Mouse (Mus musculus): ENCODE data around the gene Masp1. TPM values are rescaled to one million over a fixed set of nuclear protein-coding genes. Genes with fewer than 3 reads are reported as not detected.

Gene Masp1
- polyA plus RNA-seq, 1 experiment, result 2.6 TPM

DNA sequence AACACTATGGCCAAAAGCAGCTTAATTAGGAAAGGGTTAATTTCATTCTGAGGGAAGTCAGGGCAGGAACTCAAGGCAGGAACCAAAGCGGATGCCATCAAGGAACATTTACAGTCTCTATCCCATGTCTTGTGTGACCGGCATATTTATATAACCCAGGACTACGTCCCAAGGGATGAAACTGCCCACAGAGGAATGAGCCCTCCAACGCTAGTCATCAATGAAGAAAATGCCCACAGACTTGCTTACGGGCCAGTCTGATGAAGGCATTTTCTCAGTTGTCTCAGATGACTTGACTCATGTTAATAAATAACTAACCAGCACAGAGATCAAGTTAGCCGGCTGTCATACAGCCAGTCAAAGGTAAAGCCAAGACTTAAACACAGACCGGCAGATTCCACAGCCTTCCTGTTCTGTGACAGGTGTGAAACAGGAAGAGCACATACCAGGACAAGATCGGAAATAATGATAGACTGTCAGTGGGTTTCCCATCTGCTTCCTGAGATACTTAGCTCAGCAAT lies 101.0 kb downstream of the Masp1 start:
- 39% methylated on average over 8 of the region's 8 CpGs for WGBS
- H3K27ac ChIP-seq (ENCODE audit: insufficient read depth, low read depth, low read length), result no peak overlapping the region

DNA sequence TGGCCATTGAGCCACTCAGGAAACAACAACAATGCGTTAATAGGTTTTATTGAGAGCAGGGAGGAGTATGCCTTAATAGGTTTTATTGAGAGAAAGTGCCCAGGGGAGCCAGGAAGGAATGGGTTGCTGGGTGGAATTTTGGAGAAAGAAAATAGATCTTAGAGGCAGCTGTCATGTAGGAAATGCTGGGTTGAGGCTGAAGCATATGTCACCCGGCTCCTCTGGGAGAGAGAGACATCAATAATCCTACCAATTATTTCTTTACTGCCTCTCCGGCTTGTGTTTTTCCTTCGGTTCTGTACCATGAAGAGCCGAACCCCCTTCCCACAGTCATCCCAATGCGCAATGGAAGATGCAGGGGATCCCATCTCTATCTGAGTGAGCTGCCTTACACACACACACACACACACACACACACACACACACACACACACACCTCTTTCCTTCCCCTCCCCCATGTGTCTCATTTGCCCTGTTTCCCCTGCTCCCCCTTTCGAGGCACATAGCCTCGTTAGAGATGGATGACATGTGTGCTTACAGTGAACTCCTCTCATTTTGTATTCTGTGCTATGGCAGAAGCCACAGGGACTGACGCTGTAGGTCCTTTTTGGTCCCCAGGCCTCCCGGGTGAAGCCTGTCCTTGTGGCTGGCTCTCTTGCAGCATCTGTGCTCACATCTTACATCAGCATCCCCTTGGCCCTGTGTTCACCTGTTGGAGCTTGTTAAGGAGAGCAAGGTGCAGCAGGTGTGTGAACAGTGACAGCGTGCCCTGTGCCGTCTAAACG lies 103.0 kb downstream of the Masp1 start:
- no peak for DNase-seq
- no peak for TF ChIP-seq POLR2A (IDR thresholded peaks at IDR 0.05; ENCODE audit: low read depth, low read length)
- no peak for TF ChIP-seq CTCF (conservative IDR thresholded peaks at IDR 0.05; ENCODE audit: insufficient read depth, insufficient read length, low read depth, low read length)
- no peaks in the 10 kb centered on the region for H3K36me3 ChIP-seq (ENCODE audit: control insufficient read depth, insufficient read depth, low read length)
- WGBS, result 82% methylated on average over 13 of the region's 13 CpGs
- H3K27ac ChIP-seq (ENCODE audit: insufficient read depth, low read depth, low read length), result 0 out of 2 replicates have a peak overlapping the region, but pooled peaks have one; percentile 37
- no peak overlapping the region for H3K4me3 ChIP-seq (ENCODE audit: insufficient read depth, low read depth, low read length)
- peaks cover 8% of the 10 kb centered on the region; the same call in 1 of the 2 replicates for H3K4me1 ChIP-seq (ENCODE audit: control insufficient read depth, insufficient read depth, low read length)
- no peaks in the 10 kb centered on the region for H3K27me3 ChIP-seq (replicated peaks; ENCODE audit: control insufficient read depth, insufficient read depth, low read length)

More for the DNA sequence above, 101.0 kb downstream of the Masp1 start:
- Histone ChIP-seq H3K4me3 (ENCODE audit: insufficient read depth, low read depth, low read length) (no peak overlapping the region), H3K4me1 (ENCODE audit: control insufficient read depth, insufficient read depth, low read length) (peaks cover 8% of the 10 kb centered on the region; the same call in 1 of the 2 replicates), H3K36me3 (ENCODE audit: control insufficient read depth, insufficient read depth, low read length) (no peaks in the 10 kb centered on the region), H3K27me3 (replicated peaks; ENCODE audit: control insufficient read depth, insufficient read depth, low read length) (no peaks in the 10 kb centered on the region)
- peak; percentile 54 for DNase-seq
- no peak for TF ChIP-seq CTCF (conservative IDR thresholded peaks at IDR 0.05; ENCODE audit: insufficient read depth, insufficient read length, low read depth, low read length)
- no peak for TF ChIP-seq POLR2A (IDR thresholded peaks at IDR 0.05; ENCODE audit: low read depth, low read length)

DNA sequence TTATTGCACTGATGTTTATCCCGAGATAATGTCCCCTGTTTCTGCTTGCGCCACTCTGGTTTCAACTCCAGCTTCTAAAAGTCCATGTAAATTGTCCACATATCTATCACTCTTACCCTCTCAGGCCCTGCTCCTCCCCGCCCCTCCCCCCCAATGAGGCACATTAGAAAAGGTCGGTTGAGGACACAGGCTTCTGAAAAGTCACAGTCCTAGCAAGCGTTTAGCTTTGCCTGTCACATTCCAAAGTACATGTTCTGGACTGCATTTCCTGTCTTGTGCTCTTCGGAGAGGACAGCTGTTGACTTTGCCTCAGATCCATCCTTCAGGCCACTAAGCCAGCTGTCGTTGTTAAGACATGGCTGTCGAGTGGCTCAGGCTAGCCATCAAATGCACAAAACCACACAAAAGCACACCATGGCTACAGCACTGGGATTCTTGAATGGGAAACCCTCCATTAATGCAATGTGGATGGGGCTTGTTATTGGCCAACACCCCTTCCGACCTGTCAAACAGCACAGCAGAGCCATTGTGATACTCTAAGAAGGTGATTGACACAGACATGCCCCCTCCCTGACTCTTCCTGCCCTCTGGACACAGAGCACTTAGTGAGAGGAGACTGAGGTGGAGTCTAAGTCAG lies 103.8 kb downstream of the Masp1 start:
- H3K4me3 ChIP-seq (ENCODE audit: insufficient read depth, low read depth, low read length), result no peak overlapping the region
- H3K4me1 ChIP-seq (ENCODE audit: control insufficient read depth, insufficient read depth, low read length), result peaks cover 8% of the 10 kb centered on the region; the same call in 1 of the 2 replicates
- TF ChIP-seq CTCF (conservative IDR thresholded peaks at IDR 0.05; ENCODE audit: insufficient read depth, insufficient read length, low read depth, low read length), result no peak
- no peak for TF ChIP-seq POLR2A (IDR thresholded peaks at IDR 0.05; ENCODE audit: low read depth, low read length)
- no peaks in the 10 kb centered on the region for H3K36me3 ChIP-seq (ENCODE audit: control insufficient read depth, insufficient read depth, low read length)
- peak overlapping the region; percentile 37; the same call in 1 of the 2 replicates for H3K27ac ChIP-seq (ENCODE audit: insufficient read depth, low read depth, low read length)
- H3K27me3 ChIP-seq (replicated peaks; ENCODE audit: control insufficient read depth, insufficient read depth, low read length), result no peaks in the 10 kb centered on the region
- peak; percentile 58 for DNase-seq
- WGBS, result 35% methylated on average over 9 of the region's 9 CpGs

DNA sequence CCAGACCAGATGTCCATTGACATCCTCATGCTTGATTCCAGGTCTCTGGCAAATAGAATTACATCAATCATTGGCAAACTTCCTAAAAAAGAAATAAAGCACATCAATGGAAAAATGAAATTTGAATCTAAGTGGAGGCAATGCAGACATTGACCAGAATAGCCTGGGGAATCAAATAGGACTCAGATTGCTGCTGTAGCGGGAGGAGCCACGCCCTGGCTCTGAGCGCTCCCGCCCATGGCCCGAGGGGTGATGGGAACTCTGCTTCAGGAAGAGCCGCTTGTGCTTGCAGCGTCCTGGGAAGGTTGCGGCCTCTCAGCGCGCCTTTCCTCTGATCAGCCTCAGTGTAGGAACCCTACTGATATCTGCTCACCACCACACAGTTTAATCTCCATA lies 104.4 kb downstream of the Masp1 start:
- no peak overlapping the region for H3K4me3 ChIP-seq (ENCODE audit: insufficient read depth, low read depth, low read length)
- H3K36me3 ChIP-seq (ENCODE audit: control insufficient read depth, insufficient read depth, low read length), result no peaks in the 10 kb centered on the region
- peak; percentile 30 for DNase-seq
- no peaks in the 10 kb centered on the region for H3K27me3 ChIP-seq (replicated peaks; ENCODE audit: control insufficient read depth, insufficient read depth, low read length)
- no peak for TF ChIP-seq POLR2A (IDR thresholded peaks at IDR 0.05; ENCODE audit: low read depth, low read length)
- no peak for TF ChIP-seq CTCF (conservative IDR thresholded peaks at IDR 0.05; ENCODE audit: insufficient read depth, insufficient read length, low read depth, low read length)
- peak overlapping the region; percentile 27 for H3K27ac ChIP-seq (ENCODE audit: insufficient read depth, low read depth, low read length)
- 48% methylated on average over 10 of the region's 10 CpGs for WGBS
- H3K4me1 ChIP-seq (ENCODE audit: control insufficient read depth, insufficient read depth, low read length), result peaks cover 8% of the 10 kb centered on the region; the same call in 1 of the 2 replicates

DNA sequence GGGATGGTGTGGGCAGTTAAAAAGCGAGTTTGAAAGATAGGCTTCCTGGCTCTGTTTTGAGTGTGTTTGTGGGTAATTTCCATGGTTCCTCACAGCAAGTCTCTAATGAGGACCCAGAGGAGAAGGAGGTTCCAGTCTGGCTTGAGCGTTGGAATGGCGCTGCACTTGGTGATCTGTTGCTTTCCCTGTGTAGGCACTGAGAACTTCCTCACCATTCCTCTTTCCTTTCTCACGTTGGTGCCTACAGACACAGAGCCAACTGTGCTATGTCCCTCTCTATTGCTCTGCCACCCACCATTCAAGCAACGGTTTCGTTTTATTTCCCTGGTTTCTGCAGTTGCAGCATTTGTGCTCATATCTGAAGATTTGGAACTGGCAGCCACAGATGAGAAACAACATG lies 107.7 kb downstream of the Masp1 start:
- H3K36me3 ChIP-seq (ENCODE audit: control insufficient read depth, insufficient read depth, low read length), result no peaks in the 10 kb centered on the region
- no peak overlapping the region for H3K4me3 ChIP-seq (ENCODE audit: insufficient read depth, low read depth, low read length)
- TF ChIP-seq CTCF (conservative IDR thresholded peaks at IDR 0.05; ENCODE audit: insufficient read depth, insufficient read length, low read depth, low read length), result no peak
- TF ChIP-seq POLR2A (IDR thresholded peaks at IDR 0.05; ENCODE audit: low read depth, low read length), result no peak
- no peak overlapping the region for H3K27ac ChIP-seq (ENCODE audit: insufficient read depth, low read depth, low read length)
- no peaks in the 10 kb centered on the region for H3K27me3 ChIP-seq (replicated peaks; ENCODE audit: control insufficient read depth, insufficient read depth, low read length)
- WGBS, result 81% methylated on average over 6 of the region's 6 CpGs
- DNase-seq, result no peak
- H3K4me1 ChIP-seq (ENCODE audit: control insufficient read depth, insufficient read depth, low read length), result 0 out of 2 replicates have a peak, but pooled peaks cover 4% of the 10 kb centered on the region

DNA sequence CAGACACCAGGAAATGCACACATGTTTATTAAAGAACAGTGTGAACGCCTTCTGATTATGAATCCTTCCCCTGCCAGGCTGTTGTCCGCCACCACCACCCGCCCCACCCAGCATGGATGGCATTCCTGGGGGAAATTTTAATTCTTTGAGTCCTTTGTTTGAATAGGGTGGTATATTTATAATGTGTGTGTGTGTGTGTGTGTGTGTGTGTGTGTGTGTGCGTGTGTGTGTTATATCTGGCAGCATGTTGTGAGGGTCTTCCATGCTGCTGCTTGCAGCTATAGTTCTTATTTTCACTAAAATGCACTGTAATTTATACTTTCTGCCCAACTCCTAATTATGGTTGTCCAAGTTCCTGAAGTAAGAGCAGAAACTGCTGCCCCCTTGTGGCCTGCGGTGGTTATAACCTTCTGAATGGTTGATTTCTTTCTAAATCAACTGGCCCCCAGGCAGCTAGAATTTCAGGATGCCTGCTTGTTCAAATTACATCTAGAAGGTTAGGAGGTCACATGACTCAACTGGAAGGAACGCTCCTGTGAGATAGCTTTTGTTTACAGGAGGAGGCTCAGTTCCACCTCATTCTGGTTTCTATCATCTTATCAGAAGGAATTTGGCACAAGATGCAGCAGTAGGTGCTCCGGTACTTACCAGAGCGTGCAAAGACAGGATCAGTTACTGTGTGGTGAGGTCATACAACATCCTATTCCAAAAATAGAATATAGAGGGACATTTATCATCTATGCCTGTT lies 117.4 kb downstream of the Masp1 start:
- H3K36me3 ChIP-seq (ENCODE audit: control insufficient read depth, insufficient read depth, low read length), result no peaks in the 10 kb centered on the region
- no peaks in the 10 kb centered on the region; the same call in 1 of the 2 replicates for H3K4me1 ChIP-seq (ENCODE audit: control insufficient read depth, insufficient read depth, low read length)
- H3K27me3 ChIP-seq (replicated peaks; ENCODE audit: control insufficient read depth, insufficient read depth, low read length), result no peaks in the 10 kb centered on the region
- no peak overlapping the region for H3K27ac ChIP-seq (ENCODE audit: insufficient read depth, low read depth, low read length)
- WGBS, result 40% methylated on average over 8 of the region's 8 CpGs
- TF ChIP-seq CTCF (conservative IDR thresholded peaks at IDR 0.05; ENCODE audit: insufficient read depth, insufficient read length, low read depth, low read length), result peak; percentile 66
- TF ChIP-seq POLR2A (IDR thresholded peaks at IDR 0.05; ENCODE audit: low read depth, low read length), result no peak
- peak; percentile 70 for DNase-seq
- H3K4me3 ChIP-seq (ENCODE audit: insufficient read depth, low read depth, low read length), result no peak overlapping the region

Data from kidney, adult 2 months (tissue).